Mouse (Mus musculus): ENCODE data around the gene Trim54.

Trim54 gene

GRCm38 (mm10) chr5:31121111-31121510 lies 4.6 kb downstream of the Trim54 start:
- H3K4me3 ChIP-seq (replicated peaks; ENCODE audit: low read length), result no peak overlapping the region
- no peaks in the 10 kb centered on the region for H3K36me3 ChIP-seq (ENCODE audit: insufficient read depth, low read length)
- peaks cover 35% of the 10 kb centered on the region for H3K4me1 ChIP-seq (replicated peaks; ENCODE audit: low read depth, low read length)
- TF ChIP-seq CTCF (conservative IDR thresholded peaks at IDR 0.05; ENCODE audit: low read length) (no peak), NANOG (IDR thresholded peaks at IDR 0.05; ENCODE audit: borderline replicate concordance, low read length) (no peak), POU5F1 (IDR thresholded peaks at IDR 0.05; ENCODE audit: borderline replicate concordance, low read length) (no peak)
- no peaks in the 10 kb centered on the region for H3K9me3 ChIP-seq (ENCODE audit: low read length)
- 0 out of 2 replicates have a peak, but pooled peaks cover 5% of the 10 kb centered on the region for H3K27me3 ChIP-seq (ENCODE audit: insufficient read depth, low read length)

- peaks cover 17% of the 10 kb centered on the region for H3K4me1 ChIP-seq (replicated peaks; ENCODE audit: low read depth, low read length)
- no peaks in the 10 kb centered on the region for H3K36me3 ChIP-seq (ENCODE audit: insufficient read depth, low read length)
- no peak for TF ChIP-seq CTCF (conservative IDR thresholded peaks at IDR 0.05; ENCODE audit: low read length)
- no peak for TF ChIP-seq POU5F1 (IDR thresholded peaks at IDR 0.05; ENCODE audit: borderline replicate concordance, low read length)
- TF ChIP-seq NANOG (IDR thresholded peaks at IDR 0.05; ENCODE audit: borderline replicate concordance, low read length), result no peak
- H3K9me3 ChIP-seq (ENCODE audit: low read length), result no peaks in the 10 kb centered on the region
- H3K4me3 ChIP-seq (replicated peaks; ENCODE audit: low read length), result no peak overlapping the region
- peaks cover under 1% of the 10 kb centered on the region; the same call in 1 of the 2 replicates for H3K27me3 ChIP-seq (ENCODE audit: insufficient read depth, low read length)
Measured at GRCm38 (mm10) chr5:31123481-31123880, 7.0 kb downstream of the Trim54 start.

GRCm38 (mm10) chr5:31126050-31126449 lies 9.5 kb downstream of the Trim54 start:
- H3K9me3 ChIP-seq (ENCODE audit: low read length), result no peaks in the 10 kb centered on the region
- H3K4me3 ChIP-seq (replicated peaks; ENCODE audit: low read length), result no peak overlapping the region
- H3K4me1 ChIP-seq (replicated peaks; ENCODE audit: low read depth, low read length), result peaks cover 9% of the 10 kb centered on the region
- TF ChIP-seq NANOG (IDR thresholded peaks at IDR 0.05; ENCODE audit: borderline replicate concordance, low read length) (no peak), CTCF (conservative IDR thresholded peaks at IDR 0.05; ENCODE audit: low read length) (peak; percentile 83)
- H3K27me3 ChIP-seq (ENCODE audit: insufficient read depth, low read length), result peaks cover 13% of the 10 kb centered on the region
- H3K36me3 ChIP-seq (ENCODE audit: insufficient read depth, low read length), result no peaks in the 10 kb centered on the region

GRCm38 (mm10) chr5:31136730-31137424 lies 20.4 kb downstream of the Trim54 start:
- peaks cover 34% of the 10 kb centered on the region for H3K4me1 ChIP-seq (replicated peaks; ENCODE audit: low read depth, low read length)
- H3K36me3 ChIP-seq (ENCODE audit: insufficient read depth, low read length), result peaks cover 8% of the 10 kb centered on the region
- H3K27me3 ChIP-seq (ENCODE audit: insufficient read depth, low read length), result peaks cover 65% of the 10 kb centered on the region
- peak overlapping the region; percentile 81 for H3K4me3 ChIP-seq (replicated peaks; ENCODE audit: low read length)
- H3K9me3 ChIP-seq (ENCODE audit: low read length), result no peaks in the 10 kb centered on the region
- no peak for TF ChIP-seq NANOG (IDR thresholded peaks at IDR 0.05; ENCODE audit: borderline replicate concordance, low read length)
- TF ChIP-seq POU5F1 (IDR thresholded peaks at IDR 0.05; ENCODE audit: borderline replicate concordance, low read length), result no peak
- no peak for TF ChIP-seq CTCF (conservative IDR thresholded peaks at IDR 0.05; ENCODE audit: low read length)

GRCm38 (mm10) chr5:31137658-31138057 lies 21.1 kb downstream of the Trim54 start:
- peaks cover 34% of the 10 kb centered on the region for H3K4me1 ChIP-seq (replicated peaks; ENCODE audit: low read depth, low read length)

GRCm38 (mm10) chr5:31138241-31138967 lies 21.9 kb downstream of the Trim54 start, which contains the start of gene Ucn:
Ucn (minus strand) TSS chr5:31138829.
- TF ChIP-seq CTCF (conservative IDR thresholded peaks at IDR 0.05; ENCODE audit: low read length) (no peak), POU5F1 (IDR thresholded peaks at IDR 0.05; ENCODE audit: borderline replicate concordance, low read length) (no peak), NANOG (IDR thresholded peaks at IDR 0.05; ENCODE audit: borderline replicate concordance, low read length) (no peak)
- Histone ChIP-seq H3K27me3 (ENCODE audit: insufficient read depth, low read length) (peaks cover 61% of the 10 kb centered on the region), H3K36me3 (ENCODE audit: insufficient read depth, low read length) (peaks cover 10% of the 10 kb centered on the region), H3K9me3 (ENCODE audit: low read length) (no peaks in the 10 kb centered on the region), H3K4me3 (replicated peaks; ENCODE audit: low read length) (peak within 1 kb of the TSS; percentile 81), H3K4me1 (replicated peaks; ENCODE audit: low read depth, low read length) (peaks cover 34% of the 10 kb centered on the region)

More at GRCm38 (mm10) chr5:31137658-31138057, 21.1 kb downstream of the Trim54 start:
- TF ChIP-seq POU5F1 (IDR thresholded peaks at IDR 0.05; ENCODE audit: borderline replicate concordance, low read length) (no peak), NANOG (IDR thresholded peaks at IDR 0.05; ENCODE audit: borderline replicate concordance, low read length) (no peak), CTCF (conservative IDR thresholded peaks at IDR 0.05; ENCODE audit: low read length) (no peak)
- peak overlapping the region; percentile 81 for H3K4me3 ChIP-seq (replicated peaks; ENCODE audit: low read length)
- H3K9me3 ChIP-seq (ENCODE audit: low read length), result no peaks in the 10 kb centered on the region
- H3K27me3 ChIP-seq (ENCODE audit: insufficient read depth, low read length), result peaks cover 61% of the 10 kb centered on the region
- H3K36me3 ChIP-seq (ENCODE audit: insufficient read depth, low read length), result peaks cover 8% of the 10 kb centered on the region

GRCm38 (mm10) chr5:31138968-31139425 lies 22.5 kb downstream of the Trim54 start:
- Histone ChIP-seq H3K36me3 (ENCODE audit: insufficient read depth, low read length) (peaks cover 13% of the 10 kb centered on the region), H3K4me3 (replicated peaks; ENCODE audit: low read length) (peak overlapping the region; percentile 81), H3K9me3 (ENCODE audit: low read length) (no peaks in the 10 kb centered on the region), H3K4me1 (replicated peaks; ENCODE audit: low read depth, low read length) (peaks cover 34% of the 10 kb centered on the region), H3K27me3 (ENCODE audit: insufficient read depth, low read length) (peaks cover 57% of the 10 kb centered on the region)
- TF ChIP-seq NANOG (IDR thresholded peaks at IDR 0.05; ENCODE audit: borderline replicate concordance, low read length), result no peak
- no peak for TF ChIP-seq CTCF (conservative IDR thresholded peaks at IDR 0.05; ENCODE audit: low read length)
- no peak for TF ChIP-seq POU5F1 (IDR thresholded peaks at IDR 0.05; ENCODE audit: borderline replicate concordance, low read length)

GRCm38 (mm10) chr5:31149781-31150180 lies 33.3 kb downstream of the Trim54 start:
- H3K4me1 ChIP-seq (replicated peaks; ENCODE audit: low read depth, low read length), result peaks cover 48% of the 10 kb centered on the region
- peaks cover 63% of the 10 kb centered on the region for H3K36me3 ChIP-seq (ENCODE audit: insufficient read depth, low read length)
- TF ChIP-seq CTCF (conservative IDR thresholded peaks at IDR 0.05; ENCODE audit: low read length) (no peak), NANOG (IDR thresholded peaks at IDR 0.05; ENCODE audit: borderline replicate concordance, low read length) (no peak), POU5F1 (IDR thresholded peaks at IDR 0.05; ENCODE audit: borderline replicate concordance, low read length) (no peak)
- H3K9me3 ChIP-seq (ENCODE audit: low read length), result no peaks in the 10 kb centered on the region
- H3K27me3 ChIP-seq (ENCODE audit: insufficient read depth, low read length), result no peaks in the 10 kb centered on the region
- no peak overlapping the region for H3K4me3 ChIP-seq (replicated peaks; ENCODE audit: low read length)

Data from E14TG2a.4 (cell line).